Mouse (Mus musculus): Measurements from ENCODE around the gene Nanog. TPM values are rescaled to one million over a fixed set of nuclear protein-coding genes. Genes with fewer than 3 reads are reported as not detected.

The Nanog gene
- total RNA-seq, 2 experiments from 2014 or later: not detected

GRCm38 (mm10) chr6:122762952-122763700 is 55.8 kb downstream of the Nanog start:
- DNase-seq: no peak

DNA sequence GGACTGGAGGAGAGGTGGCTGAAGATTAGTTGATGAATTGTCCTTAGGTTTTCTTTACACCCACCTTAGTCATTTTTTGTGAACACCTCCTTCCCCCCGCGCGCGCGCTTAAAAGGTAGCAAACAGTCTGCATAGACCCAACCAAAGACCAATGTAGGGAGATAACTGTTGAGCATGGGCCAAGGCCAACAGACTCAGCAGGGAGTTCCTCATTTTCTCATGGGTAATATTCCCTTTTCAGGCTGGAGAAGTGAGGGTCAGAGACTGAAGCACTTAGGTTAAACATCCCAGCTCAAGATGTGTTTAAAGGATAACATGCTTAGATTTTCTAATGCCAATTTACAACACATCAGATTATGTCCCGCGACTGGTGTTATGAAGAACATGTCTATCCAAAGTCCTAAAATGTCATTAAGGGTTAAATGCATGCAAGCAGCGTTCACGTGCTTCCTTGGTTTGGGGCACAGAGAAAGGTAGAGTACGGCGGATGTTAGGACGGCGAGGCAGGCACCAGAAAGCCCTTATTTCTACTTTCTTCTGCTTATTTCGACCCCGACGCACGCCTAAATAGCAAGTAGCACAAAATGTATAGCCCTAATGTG is 56.7 kb downstream of the Nanog start:
- DNase-seq: no peak

Other genes with a start within 250 kb of the Nanog start
- under 1 TPM; 0.82 to 0.88 TPM for gene Rimklb, start 208.7 kb upstream of the Nanog start, total RNA-seq (2021)
- 10 to 100 TPM; 51.1 to 85.7 TPM for gene Mfap5, start 201.6 kb upstream of the Nanog start, total RNA-seq (2021)
- not detected for gene Aicda, start 153.7 kb upstream of the Nanog start, total RNA-seq (2021)
- 1 to 10 TPM; 1.8 to 1.9 TPM for gene Apobec1, start 105.0 kb upstream of the Nanog start, total RNA-seq (2021)
- gene Gdf3, start 97.4 kb upstream of the Nanog start, total RNA-seq (2021): not detected
- not detected for gene Dppa3, start 81.1 kb upstream of the Nanog start, total RNA-seq (2021)
- gene Slc2a3, start 94.2 kb downstream of the Nanog start, total RNA-seq (2021): 1 to 10 TPM in 1 of 2 experiments, under 1 TPM in 1; 0.88 to 1.4 TPM
- 10 to 100 TPM; 18.4 to 20.9 TPM for gene Foxj2, start 112.4 kb downstream of the Nanog start, total RNA-seq (2021)
- under 1 TPM; 0.82 to 0.91 TPM for gene C3ar1, start 148.7 kb downstream of the Nanog start, total RNA-seq (2021)
- 10 to 100 TPM; 17.4 to 18.3 TPM for gene Necap1, start 167.0 kb downstream of the Nanog start, total RNA-seq (2021)
- gene Clec4a1, start 214.4 kb downstream of the Nanog start, total RNA-seq (2021): 1 to 10 TPM; 1.3 to 1.9 TPM
- 1 to 10 TPM; 1.1 to 1.2 TPM for gene Clec4a3, start 245.0 kb downstream of the Nanog start, total RNA-seq (2021)

All from gastrocnemius, postnatal 25 days (tissue).